Mouse (Mus musculus) embryonic facial prominence, embryonic 15.5 days (tissue): ENCODE measurements around the gene Msh2. TPM values are rescaled to one million over a fixed set of nuclear protein-coding genes. Genes with fewer than 3 reads are reported as not detected.

ENCODE experiments used
- ATAC-seq: fragments of 200-750 bp; cut with Nextera tagmentation; 2 replicates; pipeline ENCODE4 v1.8.0; 2017; ENCODE audit warnings: low read depth, moderate TSS enrichment; ENCODE audit not compliant: insufficient number of reproducible peaks, low FRiP score, low TSS enrichment
- H3K27ac ChIP-seq: fragments of 300-500 bp; sonication (generic); replicated peaks from 2 replicates; pipeline ENCODE4 v1.5.1; 2015; ENCODE audit warnings: mild to moderate bottlenecking, inconsistent platforms
- H3K27me3 ChIP-seq: fragments of 300-500 bp; sonication (generic); 2 replicates; pipeline ENCODE4 v1.6.1; 2015; ENCODE audit warnings: inconsistent platforms
- H3K36me3 ChIP-seq: fragments of 300-500 bp; sonication (generic); 2 replicates; pipeline ENCODE4 v1.6.1; 2015; ENCODE audit warnings: mild to moderate bottlenecking, inconsistent platforms
- H3K4me1 ChIP-seq: fragments of 300-500 bp; sonication (generic); 2 replicates; pipeline ENCODE4 v1.6.1; 2015; ENCODE audit warnings: inconsistent platforms
- H3K4me2 ChIP-seq: fragments of 300-500 bp; sonication (generic); replicated peaks from 2 replicates; pipeline ENCODE4 v1.6.1; 2015; ENCODE audit warnings: mild to moderate bottlenecking, inconsistent platforms
- H3K4me3 ChIP-seq: fragments of 300-500 bp; sonication (generic); replicated peaks from 2 replicates; pipeline ENCODE4 v1.5.1; 2015; ENCODE audit warnings: mild to moderate bottlenecking, inconsistent platforms
- H3K9ac ChIP-seq: fragments of 300-500 bp; sonication (generic); 2 replicates; pipeline ENCODE4 v1.6.1; 2015; ENCODE audit warnings: inconsistent platforms
- H3K9me3 ChIP-seq: fragments of 300-500 bp; sonication (generic); replicated peaks from 2 replicates; pipeline ENCODE4 v1.6.1; 2016; ENCODE audit warnings: inconsistent platforms
- WGBS: fragments of 180-500 bp; shearing (Covaris S2); methylation state at CpG from one replicate; pipeline ENCODE4 v1.1.7; 2015; 5-methylcytosine and 5-hydroxymethylcytosine counted together
- polyA plus RNA-seq: library from polyadenylated mRNA; unstranded; fragments of >200 nt; fragmentation: Nextera tagmentation; extraction: Ambion mirVana; gene quantifications from 2 replicates; pipeline ENCODE4 v1.2.1, GENCODE M21; 2015

Msh2 gene
- polyA plus RNA-seq, 1 experiment from 2014 or later = 57.4 TPM

- ATAC-seq = no peak
- Histone ChIP-seq H3K4me2 (no peak overlapping the region), H3K27me3 (no peaks in the 10 kb centered on the region), H3K36me3 (peaks cover 37% of the 10 kb centered on the region), H3K9ac (no peak overlapping the region), H3K4me3 (no peak overlapping the region), H3K9me3 (no peaks in the 10 kb centered on the region; the same call in 1 of the 2 replicates), H3K27ac (no peak overlapping the region), H3K4me1 (no peaks in the 10 kb centered on the region)
- WGBS = 88% methylated on average over 7 of the region's 7 CpGs
These were observed 52.6 kb downstream of the Msh2 start for GRCm38 (mm10) chr17:87724727-87725126.

- ATAC-seq = no peak; the same call in 1 of the 2 replicates
- Histone ChIP-seq H3K4me2 (no peak overlapping the region), H3K9ac (no peak overlapping the region), H3K27ac (no peak overlapping the region), H3K4me1 (no peaks in the 10 kb centered on the region), H3K9me3 (no peaks in the 10 kb centered on the region; the same call in 1 of the 2 replicates), H3K4me3 (no peak overlapping the region), H3K36me3 (peaks cover 27% of the 10 kb centered on the region), H3K27me3 (no peaks in the 10 kb centered on the region)
- WGBS = 89% methylated on average over 12 of the region's 12 CpGs
These were observed 54.6 kb downstream of the Msh2 start for GRCm38 (mm10) chr17:87726489-87727356.

DNA sequence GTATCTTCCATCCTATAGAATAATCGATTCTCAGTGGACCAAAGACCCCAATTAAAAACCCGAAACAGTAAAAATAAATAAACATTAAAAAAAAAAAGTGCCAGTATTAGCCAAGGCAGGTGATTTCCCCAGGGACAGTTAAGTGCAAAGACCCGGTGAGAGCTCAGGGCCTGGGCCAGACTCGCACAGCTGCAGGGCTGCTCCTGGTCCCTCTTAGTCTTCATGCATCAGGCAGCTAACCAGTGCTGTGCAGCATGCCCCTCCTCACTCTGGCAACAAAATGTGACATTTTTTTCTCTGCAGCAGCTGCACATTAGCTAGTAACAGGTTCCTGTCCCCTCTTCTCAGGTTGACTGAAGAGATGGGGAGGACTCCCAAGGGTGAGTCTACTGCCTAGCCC is 59.8 kb downstream of the Msh2 start:
- H3K27ac ChIP-seq = no peak overlapping the region
- no peaks in the 10 kb centered on the region for H3K4me1 ChIP-seq
- H3K9me3 ChIP-seq = no peaks in the 10 kb centered on the region; the same call in 1 of the 2 replicates
- H3K27me3 ChIP-seq = no peaks in the 10 kb centered on the region
- no peak for ATAC-seq
- WGBS = 69% methylated on average over 4 of the region's 4 CpGs
- H3K4me3 ChIP-seq = no peak overlapping the region
- H3K36me3 ChIP-seq = no peaks in the 10 kb centered on the region
- H3K4me2 ChIP-seq = no peak overlapping the region
- H3K9ac ChIP-seq = no peak overlapping the region

DNA sequence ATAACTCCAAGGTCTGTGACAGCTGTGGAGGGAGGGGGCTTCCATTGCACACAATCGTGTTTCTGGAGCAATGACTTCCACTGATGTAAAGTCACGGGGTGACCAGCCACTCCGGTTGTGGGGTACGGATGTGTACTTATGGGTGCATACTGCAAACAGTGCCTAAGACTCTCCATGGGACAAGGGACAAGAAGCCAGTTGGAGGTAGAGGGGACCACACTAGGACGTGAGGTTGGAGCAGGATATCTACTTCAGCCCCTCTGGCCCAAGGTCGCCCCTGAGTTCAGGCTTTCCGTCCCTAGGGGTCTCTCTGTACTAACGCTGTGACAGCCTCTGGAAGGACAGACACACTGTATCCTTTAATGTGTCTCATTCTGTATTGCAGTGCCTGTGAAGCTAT is 62.3 kb downstream of the Msh2 start:
- Histone ChIP-seq H3K36me3 (no peaks in the 10 kb centered on the region), H3K27ac (no peak overlapping the region), H3K27me3 (no peaks in the 10 kb centered on the region), H3K9ac (no peak overlapping the region), H3K9me3 (no peaks in the 10 kb centered on the region), H3K4me3 (no peak overlapping the region), H3K4me2 (no peak overlapping the region), H3K4me1 (no peaks in the 10 kb centered on the region)
- no peak for ATAC-seq
- WGBS = 81% methylated on average over 8 of the region's 8 CpGs

- H3K4me1 ChIP-seq = no peaks in the 10 kb centered on the region
- no peaks in the 10 kb centered on the region for H3K36me3 ChIP-seq
- H3K4me2 ChIP-seq = no peak overlapping the region
- no peaks in the 10 kb centered on the region for H3K27me3 ChIP-seq
- H3K27ac ChIP-seq = no peak overlapping the region
- H3K9me3 ChIP-seq = no peaks in the 10 kb centered on the region
- H3K9ac ChIP-seq = no peak overlapping the region
- no peak for ATAC-seq
- WGBS = 86% methylated on average over 3 of the region's 3 CpGs
- H3K4me3 ChIP-seq = no peak overlapping the region
These were observed 65.0 kb downstream of the Msh2 start for GRCm38 (mm10) chr17:87737144-87737543.

GRCm38 (mm10) chr17:87739835-87740234 is 67.7 kb downstream of the Msh2 start:
- Histone ChIP-seq H3K4me2 (no peak overlapping the region), H3K27ac (no peak overlapping the region), H3K4me3 (no peak overlapping the region), H3K27me3 (peaks cover 19% of the 10 kb centered on the region), H3K9me3 (no peaks in the 10 kb centered on the region), H3K4me1 (no peaks in the 10 kb centered on the region), H3K36me3 (no peaks in the 10 kb centered on the region), H3K9ac (no peak overlapping the region)
- ATAC-seq = no peak
- 50% methylated on average over 1 of the region's 1 CpGs for WGBS

GRCm38 (mm10) chr17:87744985-87745925 is 73.1 kb downstream of the Msh2 start:
- H3K4me1 ChIP-seq = peaks cover 20% of the 10 kb centered on the region
- peak; percentile 55 for ATAC-seq
- WGBS = 7% methylated on average over 32 of the region's 32 CpGs
- peak overlapping the region; percentile 63 for H3K4me3 ChIP-seq
- no peaks in the 10 kb centered on the region for H3K36me3 ChIP-seq
- no peak overlapping the region for H3K27ac ChIP-seq
- peak overlapping the region; percentile 31 for H3K9ac ChIP-seq
- peaks cover 46% of the 10 kb centered on the region for H3K27me3 ChIP-seq
- H3K9me3 ChIP-seq = no peaks in the 10 kb centered on the region
- H3K4me2 ChIP-seq = peak overlapping the region; percentile 100

DNA sequence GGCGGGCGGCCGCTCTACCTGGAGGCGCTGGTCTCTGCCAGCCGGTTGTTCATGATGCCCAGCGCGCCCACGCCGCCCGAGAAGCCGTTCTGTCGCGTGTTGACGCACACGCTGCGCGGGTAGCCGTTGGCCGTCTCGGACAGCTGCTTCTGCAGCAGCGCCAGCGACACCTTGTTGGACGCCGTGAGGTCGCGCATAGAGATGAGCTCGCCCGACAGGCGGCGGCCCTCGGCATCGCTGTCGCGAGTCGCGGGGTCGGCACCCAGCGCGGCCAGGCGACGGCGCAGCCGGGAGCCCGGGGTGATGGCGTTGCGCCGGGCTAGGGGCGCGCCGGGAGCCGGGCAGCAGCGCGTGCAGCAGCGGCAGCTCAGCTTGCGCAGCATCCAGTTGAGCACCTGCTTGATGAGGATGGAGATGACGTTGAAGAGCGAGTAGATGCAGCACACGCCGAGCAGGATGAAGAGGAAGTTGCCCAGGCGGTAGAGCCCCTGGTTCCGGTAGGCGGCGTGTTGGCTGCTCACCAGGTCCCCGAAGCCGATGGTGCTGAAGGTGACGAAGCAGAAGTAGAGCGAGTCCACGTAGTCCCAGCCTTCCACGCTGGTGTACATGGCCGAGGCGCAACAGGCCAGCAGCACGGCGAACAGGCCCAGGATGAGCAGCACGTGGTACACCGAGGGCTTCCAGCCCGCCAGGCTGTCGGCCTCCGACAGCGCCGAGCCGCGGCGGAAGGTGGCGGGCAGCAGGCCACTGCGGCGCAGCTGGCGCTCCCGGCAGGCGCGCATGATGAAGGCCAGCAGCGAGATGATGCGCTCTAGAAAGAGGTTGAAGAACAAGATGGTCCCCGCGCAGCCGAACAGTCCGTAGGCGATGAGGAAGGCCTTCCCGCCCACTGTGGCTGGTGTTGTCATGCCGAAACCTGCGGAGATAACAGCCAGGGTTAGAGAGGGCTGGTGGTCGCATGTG is 74.1 kb downstream of the Msh2 start:
- no peaks in the 10 kb centered on the region for H3K36me3 ChIP-seq
- H3K4me1 ChIP-seq = peaks cover 20% of the 10 kb centered on the region
- H3K4me3 ChIP-seq = peak overlapping the region; percentile 63
- H3K27me3 ChIP-seq = peaks cover 46% of the 10 kb centered on the region
- peak overlapping the region; percentile 100 for H3K4me2 ChIP-seq
- no peak overlapping the region for H3K27ac ChIP-seq
- 2% methylated on average over 101 of the region's 101 CpGs for WGBS
- H3K9me3 ChIP-seq = no peaks in the 10 kb centered on the region
- peak; percentile 60; the same call in 1 of the 2 replicates for ATAC-seq
- peak overlapping the region; percentile 31 for H3K9ac ChIP-seq

- WGBS = 71% methylated on average over 4 of the region's 4 CpGs
- ATAC-seq = no peak
- no peaks in the 10 kb centered on the region for H3K4me1 ChIP-seq
- H3K27me3 ChIP-seq = no peaks in the 10 kb centered on the region; the same call in 1 of the 2 replicates
- H3K4me3 ChIP-seq = no peak overlapping the region
- H3K9ac ChIP-seq = no peak overlapping the region
- H3K9me3 ChIP-seq = no peaks in the 10 kb centered on the region
- no peak overlapping the region for H3K4me2 ChIP-seq
- no peak overlapping the region for H3K27ac ChIP-seq
- H3K36me3 ChIP-seq = no peaks in the 10 kb centered on the region
These were observed 88.2 kb downstream of the Msh2 start for GRCm38 (mm10) chr17:87760315-87760714.

GRCm38 (mm10) chr17:87763146-87763545 is 91.0 kb downstream of the Msh2 start:
- no peak overlapping the region for H3K27ac ChIP-seq
- 40% methylated on average over 7 of the region's 7 CpGs for WGBS

More at GRCm38 (mm10) chr17:87763146-87763545, 91.0 kb downstream of the Msh2 start:
- no peaks in the 10 kb centered on the region; the same call in 1 of the 2 replicates for H3K27me3 ChIP-seq
- H3K4me3 ChIP-seq = no peak overlapping the region
- H3K9ac ChIP-seq = no peak overlapping the region
- H3K36me3 ChIP-seq = no peaks in the 10 kb centered on the region
- H3K4me2 ChIP-seq = no peak overlapping the region
- no peak for ATAC-seq
- no peaks in the 10 kb centered on the region for H3K9me3 ChIP-seq
- no peaks in the 10 kb centered on the region for H3K4me1 ChIP-seq
